Mouse (Mus musculus) C3H10T1/2 (cell line): Measurements from ENCODE around the gene Hist1h2bq. TPM values are rescaled to one million over a fixed set of nuclear protein-coding genes. Genes with fewer than 3 reads are reported as not detected.

Experiments used
- polyA plus RNA-seq, 2 experiments: library from polyadenylated mRNA; unstranded; fragments of >200 nt; fragmentation: generic; extraction: Trizol; gene quantifications; one replicate each; pipeline ENCODE4 v1.2.1; 2012; ENCODE audit warnings: missing spikeins in 2 of 2

Gene Hist1h2bq
- 10 to 100 TPM; 10.6 to 41.1 TPM for polyA plus RNA-seq

DNA sequence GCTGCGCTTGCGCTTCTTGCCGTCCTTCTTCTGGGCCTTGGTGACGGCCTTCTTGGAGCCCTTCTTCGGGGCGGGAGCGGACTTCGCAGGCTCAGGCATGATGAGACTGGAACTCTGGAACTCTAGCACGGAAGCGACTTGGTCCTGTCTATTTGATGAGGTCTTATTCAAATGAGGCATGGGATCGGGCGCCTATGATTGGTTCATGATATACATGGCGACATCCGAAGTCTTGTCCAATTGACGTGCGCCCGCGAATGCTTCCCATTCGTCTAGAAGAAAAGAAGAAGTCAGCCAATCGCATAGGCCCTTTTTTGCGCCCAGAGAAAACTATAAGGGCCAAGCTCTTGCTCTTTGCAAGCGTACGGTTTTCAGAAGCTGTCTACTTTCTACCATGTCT is at the start of gene Hist1h2bq, which contains the start of gene Hist1h2ao:
TSS of gene Hist1h2bq (minus strand) at position 125 of the 400 bp plus-strand sequence.
TSS of gene Hist1h2ao (plus strand) at position 393 of the 400 bp plus-strand sequence.

DNA sequence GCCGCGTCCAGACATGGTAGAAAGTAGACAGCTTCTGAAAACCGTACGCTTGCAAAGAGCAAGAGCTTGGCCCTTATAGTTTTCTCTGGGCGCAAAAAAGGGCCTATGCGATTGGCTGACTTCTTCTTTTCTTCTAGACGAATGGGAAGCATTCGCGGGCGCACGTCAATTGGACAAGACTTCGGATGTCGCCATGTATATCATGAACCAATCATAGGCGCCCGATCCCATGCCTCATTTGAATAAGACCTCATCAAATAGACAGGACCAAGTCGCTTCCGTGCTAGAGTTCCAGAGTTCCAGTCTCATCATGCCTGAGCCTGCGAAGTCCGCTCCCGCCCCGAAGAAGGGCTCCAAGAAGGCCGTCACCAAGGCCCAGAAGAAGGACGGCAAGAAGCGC is 23.5 kb upstream of the Hist1h2bq start, which contains the start of the genes Hist1h2ap and Hist1h2br:
TSS of gene Hist1h2ap (minus strand) at position 47 of the 400 bp plus-strand sequence.
TSS of gene Hist1h2br (plus strand) at position 283 of the 400 bp plus-strand sequence.

DNA sequence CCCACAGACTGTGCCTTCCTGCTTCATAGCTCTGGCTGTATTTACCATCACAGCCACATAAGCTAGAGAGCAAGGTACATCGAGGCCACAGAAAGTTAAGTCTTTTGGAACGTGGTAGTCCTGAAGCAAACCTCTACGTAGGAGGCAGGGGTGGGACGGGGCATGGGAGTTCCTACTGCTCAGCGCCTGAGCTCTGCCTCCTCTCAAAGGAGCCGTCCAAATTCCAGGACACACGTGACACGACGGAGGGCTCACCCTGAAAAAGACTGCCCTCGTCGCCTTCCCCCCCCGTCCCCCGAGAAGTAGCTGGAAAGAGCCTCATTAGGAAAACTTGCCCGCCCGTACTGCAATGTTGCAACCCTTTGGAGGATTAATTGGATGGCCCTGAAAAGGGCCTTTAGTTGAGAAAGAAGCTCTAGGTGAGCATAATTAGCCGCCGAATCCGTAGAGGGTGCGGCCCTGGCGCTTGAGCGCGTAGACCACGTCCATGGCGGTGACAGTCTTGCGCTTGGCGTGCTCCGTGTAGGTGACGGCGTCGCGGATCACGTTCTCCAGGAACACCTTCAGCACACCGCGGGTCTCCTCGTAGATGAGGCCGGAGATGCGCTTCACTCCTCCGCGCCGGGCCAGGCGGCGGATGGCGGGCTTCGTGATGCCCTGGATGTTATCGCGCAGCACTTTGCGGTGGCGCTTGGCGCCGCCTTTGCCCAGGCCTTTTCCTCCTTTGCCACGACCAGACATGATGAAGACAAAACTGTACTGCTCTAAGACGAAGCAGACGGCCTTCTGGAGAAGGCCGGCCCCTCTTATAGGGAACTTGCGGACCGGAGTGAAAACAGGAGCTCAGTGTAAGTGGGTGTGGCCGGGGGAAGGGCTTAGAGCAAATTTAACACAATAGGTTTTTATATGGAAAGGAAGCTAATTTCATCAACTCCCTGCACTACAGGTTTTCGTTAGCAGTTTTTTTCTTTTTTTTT is 21.7 kb upstream of the Hist1h2bq start, which contains the start of gene Hist1h4n:
TSS of gene Hist1h4n (minus strand) at position 779 of the 977 bp plus-strand sequence.

DNA sequence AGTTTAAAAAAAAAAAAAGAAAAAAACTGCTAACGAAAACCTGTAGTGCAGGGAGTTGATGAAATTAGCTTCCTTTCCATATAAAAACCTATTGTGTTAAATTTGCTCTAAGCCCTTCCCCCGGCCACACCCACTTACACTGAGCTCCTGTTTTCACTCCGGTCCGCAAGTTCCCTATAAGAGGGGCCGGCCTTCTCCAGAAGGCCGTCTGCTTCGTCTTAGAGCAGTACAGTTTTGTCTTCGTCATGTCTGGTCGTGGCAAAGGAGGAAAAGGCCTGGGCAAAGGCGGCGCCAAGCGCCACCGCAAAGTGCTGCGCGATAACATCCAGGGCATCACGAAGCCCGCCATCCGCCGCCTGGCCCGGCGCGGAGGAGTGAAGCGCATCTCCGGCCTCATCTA is 1.5 kb upstream of the Hist1h2bq start, which contains the start of gene Hist1h4m:
TSS of gene Hist1h4m (plus strand) at position 208 of the 400 bp plus-strand sequence.

DNA sequence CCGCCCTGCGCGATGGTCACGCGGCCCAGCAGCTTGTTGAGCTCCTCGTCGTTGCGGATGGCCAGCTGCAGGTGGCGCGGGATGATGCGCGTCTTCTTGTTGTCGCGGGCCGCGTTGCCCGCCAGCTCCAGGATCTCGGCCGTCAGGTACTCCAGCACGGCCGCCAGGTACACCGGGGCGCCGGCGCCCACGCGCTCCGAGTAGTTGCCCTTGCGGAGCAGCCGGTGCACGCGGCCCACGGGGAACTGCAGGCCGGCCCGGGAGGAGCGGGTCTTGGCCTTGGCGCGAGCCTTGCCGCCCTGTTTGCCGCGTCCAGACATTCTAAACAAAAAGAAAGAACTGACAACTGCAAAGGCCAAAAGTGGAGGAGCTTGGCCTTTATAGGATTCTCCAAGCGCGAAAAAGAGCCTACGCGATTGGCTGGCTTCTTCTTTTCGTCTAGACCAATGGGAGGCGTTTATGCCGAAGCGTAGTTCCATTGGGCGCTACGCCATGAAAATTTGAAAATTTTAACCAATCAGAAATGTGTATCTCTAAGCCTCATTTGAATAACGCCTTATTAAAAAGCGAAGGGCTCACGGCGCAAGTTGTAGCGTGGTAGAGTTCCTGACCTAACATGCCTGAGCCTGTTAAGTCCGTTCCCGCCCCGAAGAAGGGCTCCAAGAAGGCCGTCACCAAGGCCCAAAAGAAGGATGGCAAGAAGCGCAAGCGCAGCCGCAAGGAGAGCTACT is 22.9 kb downstream of the Hist1h2bq start, which contains the start of the genes Hist1h2an and Hist1h2bp:
TSS of gene Hist1h2an (minus strand) at position 320 of the 731 bp plus-strand sequence.
TSS of gene Hist1h2bp (plus strand) at position 563 of the 731 bp plus-strand sequence.

DNA sequence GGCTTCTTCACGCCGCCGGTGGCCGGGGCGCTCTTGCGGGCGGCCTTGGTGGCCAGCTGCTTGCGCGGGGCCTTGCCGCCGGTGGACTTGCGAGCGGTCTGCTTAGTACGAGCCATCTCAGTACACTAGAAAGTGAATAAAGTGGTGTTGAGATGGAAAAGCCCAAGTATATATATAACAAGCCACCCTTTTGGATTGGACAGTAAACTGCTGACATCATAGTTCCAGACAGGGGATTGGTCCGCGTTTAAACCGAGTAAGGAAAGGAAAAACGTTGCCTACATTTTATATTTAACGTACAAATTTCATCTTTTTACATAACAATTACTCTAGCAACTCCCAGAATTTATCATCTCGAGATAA is 26.8 kb downstream of the Hist1h2bq start, which contains the start of gene Hist1h3i:
TSS of gene Hist1h3i (minus strand) at position 116 of the 363 bp plus-strand sequence.

DNA sequence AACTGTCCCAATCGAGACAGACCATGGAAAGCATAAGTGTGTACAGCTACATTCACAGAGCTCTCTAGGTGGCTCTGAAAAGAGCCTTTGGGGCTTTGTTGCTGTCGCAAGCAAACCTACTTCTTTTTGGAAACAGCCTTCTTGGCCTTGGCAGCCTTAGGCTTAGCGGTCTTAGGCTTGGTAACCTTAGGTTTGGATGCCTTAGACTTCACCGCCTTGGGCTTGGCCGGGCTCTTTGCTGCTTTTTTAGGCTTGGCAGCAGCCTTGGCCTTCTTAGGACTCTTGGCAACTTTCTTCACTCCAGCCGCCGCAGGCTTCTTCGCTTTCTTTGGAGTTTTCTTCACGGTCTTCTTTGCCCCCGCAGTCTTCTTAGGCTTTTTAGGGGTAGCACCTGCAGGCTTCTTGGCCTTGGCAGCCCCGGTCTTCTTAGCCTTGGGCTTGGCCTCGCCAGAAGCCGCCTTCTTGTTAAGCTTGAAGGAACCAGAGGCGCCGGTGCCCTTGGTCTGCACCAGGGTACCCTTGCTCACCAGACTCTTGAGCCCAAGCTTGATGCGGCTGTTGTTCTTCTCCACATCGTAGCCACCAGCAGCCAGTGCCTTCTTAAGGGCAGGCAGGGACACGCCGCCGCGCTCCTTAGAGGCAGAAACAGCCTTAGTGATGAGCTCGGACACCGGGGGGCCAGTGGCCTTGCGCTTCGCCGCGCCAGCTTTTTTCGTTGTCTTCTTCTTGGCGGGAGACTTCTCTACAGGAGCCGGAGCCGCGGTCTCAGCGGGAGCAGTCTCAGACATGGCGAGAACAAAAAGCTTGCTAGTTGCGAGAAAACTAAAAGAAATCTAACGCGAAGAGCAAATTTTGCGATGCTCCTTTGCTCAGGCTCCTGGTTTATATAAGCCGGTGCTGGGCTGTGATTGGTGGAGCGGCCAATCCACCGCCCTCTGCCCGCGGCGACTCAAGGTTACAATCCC is 29.9 kb downstream of the Hist1h2bq start, which contains the start of gene Hist1h1b:
TSS of gene Hist1h1b (minus strand) at position 859 of the 965 bp plus-strand sequence.

Other genes starting within 250 kb of the Hist1h2bq start
- not detected for gene Olfr1364, start 228.4 kb downstream of the Hist1h2bq start, polyA plus RNA-seq
- gene Olfr1362, start 196.2 kb downstream of the Hist1h2bq start, polyA plus RNA-seq, result not detected
- gene Olfr11, start 167.7 kb downstream of the Hist1h2bq start, polyA plus RNA-seq, result under 1 TPM in 1 of 2 experiments, not detected in 1; 0.02 TPM
- not detected for gene Olfr1361, start 146.8 kb downstream of the Hist1h2bq start, polyA plus RNA-seq
- gene Olfr1360, start 132.8 kb downstream of the Hist1h2bq start, polyA plus RNA-seq, result not detected
- not detected for gene Olfr1359, start 112.1 kb downstream of the Hist1h2bq start, polyA plus RNA-seq
- gene Hist1h2bl, start 94.1 kb downstream of the Hist1h2bq start, polyA plus RNA-seq, result 10 to 100 TPM in 1 of 2 experiments, 1 to 10 TPM in 1; 3.1 to 18.5 TPM
- 10 to 100 TPM; 16.9 to 23.6 TPM for gene Hist1h2ai, start 93.8 kb downstream of the Hist1h2bq start, polyA plus RNA-seq
- gene Hist1h3h, start 92.5 kb downstream of the Hist1h2bq start, polyA plus RNA-seq, result 10 to 100 TPM; 14.5 to 88.7 TPM
- 10 to 100 TPM in 1 of 2 experiments, 1 to 10 TPM in 1; 2.2 to 12.6 TPM for gene Hist1h2bm, start 88.2 kb downstream of the Hist1h2bq start, polyA plus RNA-seq
- gene Hist1h4j, start 75.1 kb downstream of the Hist1h2bq start, polyA plus RNA-seq, result 1 to 10 TPM; 4.2 to 5.5 TPM
- 10 to 100 TPM in 1 of 2 experiments, 1 to 10 TPM in 1; 7.8 to 28.2 TPM for gene Hist1h4k, start 59.7 kb downstream of the Hist1h2bq start, polyA plus RNA-seq
- 10 to 100 TPM in 1 of 2 experiments, 1 to 10 TPM in 1; 2.8 to 17.3 TPM for gene Hist1h2ak, start 56.4 kb downstream of the Hist1h2bq start, polyA plus RNA-seq
- gene Hist1h2bn, start 56.1 kb downstream of the Hist1h2bq start, polyA plus RNA-seq, result 1 to 10 TPM; 2.0 to 7.9 TPM
- 1 to 10 TPM; 1.6 to 7.5 TPM for gene Hist1h1b, start 29.6 kb downstream of the Hist1h2bq start, polyA plus RNA-seq
- gene Hist1h3i, start 26.8 kb downstream of the Hist1h2bq start, polyA plus RNA-seq, result 10 to 100 TPM; 13.1 to 37.5 TPM
- gene Hist1h2an, start 23.0 kb downstream of the Hist1h2bq start, polyA plus RNA-seq, result 10 to 100 TPM; 13.8 to 30.2 TPM
- gene Hist1h2bp, start 22.7 kb downstream of the Hist1h2bq start, polyA plus RNA-seq, result 10 to 100 TPM in 1 of 2 experiments, 1 to 10 TPM in 1; 1.7 to 17.1 TPM
- 1 to 10 TPM in 1 of 2 experiments, under 1 TPM in 1; 0.84 to 2.2 TPM for gene Hist1h2ao, start 268 bp upstream of the Hist1h2bq start, polyA plus RNA-seq
- gene Hist1h4m, start 1.5 kb upstream of the Hist1h2bq start, polyA plus RNA-seq, result 1 to 10 TPM in 1 of 2 experiments, not detected in 1; 2.9 TPM
- gene Hist1h4n, start 22.0 kb upstream of the Hist1h2bq start, polyA plus RNA-seq, result 10 to 100 TPM; 21.2 to 62.8 TPM
- gene Hist1h2ap, start 23.3 kb upstream of the Hist1h2bq start, polyA plus RNA-seq, result 1,000 to 10,000 TPM in 1 of 2 experiments, 100 to 1,000 TPM in 1; 1,000 to 8,126 TPM
- 10 to 100 TPM in 1 of 2 experiments, 1 to 10 TPM in 1; 8.9 to 41.0 TPM for gene Hist1h2br, start 23.5 kb upstream of the Hist1h2bq start, polyA plus RNA-seq
- gene Zfp184, start 134.9 kb upstream of the Hist1h2bq start, polyA plus RNA-seq, result 1 to 10 TPM in 1 of 2 experiments, under 1 TPM in 1; 0.04 to 2.1 TPM
- not detected for gene Pom121l2, start 171.0 kb upstream of the Hist1h2bq start, polyA plus RNA-seq
- 1 to 10 TPM; 1.1 to 3.2 TPM for gene Prss16, start 199.5 kb upstream of the Hist1h2bq start, polyA plus RNA-seq
- 10 to 100 TPM in 1 of 2 experiments, 1 to 10 TPM in 1; 5.3 to 10.8 TPM for gene Hist1h2ah, start 225.4 kb upstream of the Hist1h2bq start, polyA plus RNA-seq
- gene Hist1h2bk, start 225.7 kb upstream of the Hist1h2bq start, polyA plus RNA-seq, result 10 to 100 TPM; 10.6 to 56.7 TPM
- gene Hist1h4i, start 231.2 kb upstream of the Hist1h2bq start, polyA plus RNA-seq, result 10 to 100 TPM; 16.9 to 37.5 TPM
- gene Hist1h2ag, start 232.7 kb upstream of the Hist1h2bq start, polyA plus RNA-seq, result 10 to 100 TPM; 16.6 to 26.8 TPM
- 10 to 100 TPM in 1 of 2 experiments, 1 to 10 TPM in 1; 5.0 to 50.5 TPM for gene Hist1h2bj, start 233.0 kb upstream of the Hist1h2bq start, polyA plus RNA-seq